Mouse (Mus musculus) midbrain, embryonic 12.5 days (tissue): Measurements from ENCODE around the gene Cys1. TPM values are rescaled to one million over a fixed set of nuclear protein-coding genes. Genes with fewer than 3 reads are reported as not detected.

ENCODE experiments used
- ATAC-seq: fragments of 200-750 bp; cut with Nextera tagmentation; 2 replicates; pipeline ENCODE4 v1.8.0; 2017; ENCODE audit warnings: low read depth, moderate TSS enrichment, moderate library complexity; ENCODE audit not compliant: low FRiP score
- H3K27ac ChIP-seq: fragments of 300-500 bp; sonication (generic); replicated peaks from 2 replicates; pipeline ENCODE4 v1.5.1; 2016; ENCODE audit warnings: mild to moderate bottlenecking
- H3K27me3 ChIP-seq: fragments of 300-500 bp; sonication (generic); 2 replicates; pipeline ENCODE4 v1.6.1; 2016; ENCODE audit warnings: mild to moderate bottlenecking
- H3K36me3 ChIP-seq: fragments of 300-500 bp; sonication (generic); 2 replicates; pipeline ENCODE4 v1.6.1; 2016
- H3K4me1 ChIP-seq: fragments of 300-500 bp; sonication (generic); 2 replicates; pipeline ENCODE4 v1.6.1; 2016
- H3K4me2 ChIP-seq: fragments of 300-500 bp; sonication (generic); replicated peaks from 2 replicates; pipeline ENCODE4 v1.6.1; 2016; ENCODE audit warnings: mild to moderate bottlenecking, moderate library complexity
- H3K4me3 ChIP-seq: fragments of 300-500 bp; sonication (generic); 2 replicates; pipeline ENCODE4 v1.5.1; 2016; ENCODE audit warnings: mild to moderate bottlenecking
- H3K9ac ChIP-seq: fragments of 300-500 bp; sonication (generic); replicated peaks from 2 replicates; pipeline ENCODE4 v1.6.1; 2016; ENCODE audit warnings: mild to moderate bottlenecking, moderate library complexity
- H3K9me3 ChIP-seq: fragments of 300-500 bp; sonication (generic); 2 replicates; pipeline ENCODE4 v1.6.1; 2016; ENCODE audit warnings: mild to moderate bottlenecking
- WGBS: fragments of 180-500 bp; shearing (Covaris S2); methylation state at CpG from one replicate; pipeline ENCODE4 v1.1.7; 2016; 5-methylcytosine and 5-hydroxymethylcytosine counted together
- polyA plus RNA-seq: library from polyadenylated mRNA; unstranded; fragments of >200 nt; fragmentation: Nextera tagmentation; extraction: Ambion mirVana; gene quantifications from 2 replicates; pipeline ENCODE4 v1.2.1, GENCODE M21; 2016

Gene Cys1
- polyA plus RNA-seq, 1 experiment from 2014 or later = 1.7 TPM

- H3K27me3 ChIP-seq = no peaks in the 10 kb centered on the region
- H3K36me3 ChIP-seq = no peaks in the 10 kb centered on the region
- H3K9ac ChIP-seq = no peak overlapping the region
- ATAC-seq = no peak
- H3K4me2 ChIP-seq = no peak overlapping the region
- no peaks in the 10 kb centered on the region for H3K4me1 ChIP-seq
- no peak overlapping the region for H3K4me3 ChIP-seq
- no peaks in the 10 kb centered on the region for H3K9me3 ChIP-seq
- WGBS = 88% methylated on average over 3 of the region's 3 CpGs
- H3K27ac ChIP-seq = no peak overlapping the region
These were observed 47.0 kb downstream of the Cys1 start for GRCm38 (mm10) chr12:24634648-24635047.

- Histone ChIP-seq H3K9ac (no peak overlapping the region), H3K4me3 (no peak overlapping the region), H3K4me2 (no peak overlapping the region), H3K27ac (no peak overlapping the region), H3K27me3 (no peaks in the 10 kb centered on the region), H3K9me3 (no peaks in the 10 kb centered on the region), H3K36me3 (no peaks in the 10 kb centered on the region), H3K4me1 (no peaks in the 10 kb centered on the region)
- no peak for ATAC-seq
- 82% methylated on average over 4 of the region's 4 CpGs for WGBS
These were observed 47.4 kb downstream of the Cys1 start for GRCm38 (mm10) chr12:24634212-24634611.

- H3K4me2 ChIP-seq = no peak overlapping the region
- no peak overlapping the region for H3K4me3 ChIP-seq
- no peak overlapping the region for H3K9ac ChIP-seq
- no peak for ATAC-seq
- no peaks in the 10 kb centered on the region for H3K9me3 ChIP-seq
- H3K27me3 ChIP-seq = no peaks in the 10 kb centered on the region
- 68% methylated on average over 1 of the region's 1 CpGs for WGBS
- no peaks in the 10 kb centered on the region for H3K36me3 ChIP-seq
- no peak overlapping the region for H3K27ac ChIP-seq
- no peaks in the 10 kb centered on the region for H3K4me1 ChIP-seq
These were observed 47.8 kb downstream of the Cys1 start for GRCm38 (mm10) chr12:24633753-24634191.

GRCm38 (mm10) chr12:24632404-24632803, 49.2 kb downstream of the Cys1 start:
- H3K9me3 ChIP-seq = no peaks in the 10 kb centered on the region
- H3K4me2 ChIP-seq = no peak overlapping the region
- no peaks in the 10 kb centered on the region for H3K27me3 ChIP-seq
- no peak overlapping the region for H3K4me3 ChIP-seq
- no peak overlapping the region for H3K27ac ChIP-seq
- H3K36me3 ChIP-seq = no peaks in the 10 kb centered on the region
- no peak for ATAC-seq
- no peak overlapping the region for H3K9ac ChIP-seq
- WGBS = 69% methylated on average over 4 of the region's 4 CpGs
- H3K4me1 ChIP-seq = no peaks in the 10 kb centered on the region

- H3K27me3 ChIP-seq = no peaks in the 10 kb centered on the region
- ATAC-seq = no peak
- H3K4me2 ChIP-seq = no peak overlapping the region
- H3K4me3 ChIP-seq = no peak overlapping the region
- H3K27ac ChIP-seq = no peak overlapping the region
- H3K9me3 ChIP-seq = no peaks in the 10 kb centered on the region
- no peak overlapping the region for H3K9ac ChIP-seq
- WGBS = 74% methylated on average over 1 of the region's 1 CpGs
- no peaks in the 10 kb centered on the region for H3K4me1 ChIP-seq
- H3K36me3 ChIP-seq = no peaks in the 10 kb centered on the region
These were observed 51.4 kb downstream of the Cys1 start for GRCm38 (mm10) chr12:24630220-24630619.

- H3K9ac ChIP-seq = no peak overlapping the region
- WGBS = 67% methylated on average over 3 of the region's 3 CpGs
- H3K9me3 ChIP-seq = no peaks in the 10 kb centered on the region
- H3K27ac ChIP-seq = no peak overlapping the region
- no peaks in the 10 kb centered on the region for H3K27me3 ChIP-seq
- no peak overlapping the region for H3K4me2 ChIP-seq
- H3K4me1 ChIP-seq = peaks cover 7% of the 10 kb centered on the region; the same call in 1 of the 2 replicates
- H3K36me3 ChIP-seq = no peaks in the 10 kb centered on the region
- H3K4me3 ChIP-seq = no peak overlapping the region
- ATAC-seq = no peak
These were observed 54.4 kb downstream of the Cys1 start for GRCm38 (mm10) chr12:24627215-24627614.

- no peak for ATAC-seq
- no peak overlapping the region for H3K4me2 ChIP-seq
- no peaks in the 10 kb centered on the region for H3K27me3 ChIP-seq
- no peak overlapping the region for H3K4me3 ChIP-seq
- H3K9me3 ChIP-seq = no peaks in the 10 kb centered on the region
- peaks cover 7% of the 10 kb centered on the region; the same call in 1 of the 2 replicates for H3K4me1 ChIP-seq
- H3K27ac ChIP-seq = no peak overlapping the region
- WGBS = 88% methylated on average over 5 of the region's 5 CpGs
- H3K36me3 ChIP-seq = no peaks in the 10 kb centered on the region
- no peak overlapping the region for H3K9ac ChIP-seq
These were observed 55.2 kb downstream of the Cys1 start for GRCm38 (mm10) chr12:24626401-24626800.

- no peak overlapping the region for H3K9ac ChIP-seq
- H3K4me3 ChIP-seq = no peak overlapping the region
- H3K4me2 ChIP-seq = no peak overlapping the region
- no peaks in the 10 kb centered on the region for H3K9me3 ChIP-seq
- 58% methylated on average over 12 of the region's 12 CpGs for WGBS
- H3K36me3 ChIP-seq = no peaks in the 10 kb centered on the region
- H3K27me3 ChIP-seq = no peaks in the 10 kb centered on the region
- ATAC-seq = peak; percentile 47; the same call in 1 of the 2 replicates
- H3K4me1 ChIP-seq = peaks cover 7% of the 10 kb centered on the region; the same call in 1 of the 2 replicates
- H3K27ac ChIP-seq = no peak overlapping the region
These were observed 57.9 kb downstream of the Cys1 start for GRCm38 (mm10) chr12:24623486-24624251.

GRCm38 (mm10) chr12:24619436-24619835, 62.2 kb downstream of the Cys1 start:
- H3K36me3 ChIP-seq = no peaks in the 10 kb centered on the region
- no peak overlapping the region for H3K4me3 ChIP-seq
- no peak overlapping the region for H3K27ac ChIP-seq
- no peak overlapping the region for H3K9ac ChIP-seq
- H3K4me1 ChIP-seq = peaks cover 7% of the 10 kb centered on the region; the same call in 1 of the 2 replicates
- no peak for ATAC-seq
- 87% methylated on average over 4 of the region's 4 CpGs for WGBS
- H3K4me2 ChIP-seq = no peak overlapping the region
- H3K9me3 ChIP-seq = no peaks in the 10 kb centered on the region
- no peaks in the 10 kb centered on the region for H3K27me3 ChIP-seq

Other genes with a start within 250 kb of the Cys1 start
- gene Taf1b, start 183.5 kb downstream of the Cys1 start, polyA plus RNA-seq = 26.9 and 27.4 TPM in 2 replicates
- gene Grhl1, start 109.5 kb downstream of the Cys1 start, polyA plus RNA-seq = 0.64 and 0.75 TPM in 2 replicates
- gene Klf11, start 30.5 kb downstream of the Cys1 start, polyA plus RNA-seq = 19.4 and 19.7 TPM in 2 replicates
- gene Rrm2, start 26.4 kb upstream of the Cys1 start, polyA plus RNA-seq = 429 and 434 TPM in 2 replicates
- gene Mboat2, start 149.1 kb upstream of the Cys1 start, polyA plus RNA-seq = 66.7 and 69.5 TPM in 2 replicates